Mouse (Mus musculus): ENCODE data around the gene Rbfox3. TPM values are rescaled to one million over a fixed set of nuclear protein-coding genes. Genes with fewer than 3 reads are reported as not detected.

The Rbfox3 gene
- total RNA-seq, 2 experiments from 2014 or later = 272 to 280 TPM

- DNase-seq (ENCODE audit: extremely low spot score in 1 of 2, low spot score in 2 of 2) = peak in 1 of 2 experiments; percentile 88
- intact Hi-C loops (cut with DNase I) = loop anchor here (5.0 kb wide), 1 partner anchor 43 kb away; no protein-coding TSS in a partner anchor
These were observed 420.7 kb downstream of the Rbfox3 start for GRCm38 (mm10) chr11:118490566-118491218.

- intact Hi-C loops (cut with DNase I) = no loop called here
- DNase-seq (ENCODE audit: extremely low spot score in 1 of 2, low spot score in 2 of 2) = no peak
These were observed 422.5 kb downstream of the Rbfox3 start for GRCm38 (mm10) chr11:118488907-118489270.

DNA sequence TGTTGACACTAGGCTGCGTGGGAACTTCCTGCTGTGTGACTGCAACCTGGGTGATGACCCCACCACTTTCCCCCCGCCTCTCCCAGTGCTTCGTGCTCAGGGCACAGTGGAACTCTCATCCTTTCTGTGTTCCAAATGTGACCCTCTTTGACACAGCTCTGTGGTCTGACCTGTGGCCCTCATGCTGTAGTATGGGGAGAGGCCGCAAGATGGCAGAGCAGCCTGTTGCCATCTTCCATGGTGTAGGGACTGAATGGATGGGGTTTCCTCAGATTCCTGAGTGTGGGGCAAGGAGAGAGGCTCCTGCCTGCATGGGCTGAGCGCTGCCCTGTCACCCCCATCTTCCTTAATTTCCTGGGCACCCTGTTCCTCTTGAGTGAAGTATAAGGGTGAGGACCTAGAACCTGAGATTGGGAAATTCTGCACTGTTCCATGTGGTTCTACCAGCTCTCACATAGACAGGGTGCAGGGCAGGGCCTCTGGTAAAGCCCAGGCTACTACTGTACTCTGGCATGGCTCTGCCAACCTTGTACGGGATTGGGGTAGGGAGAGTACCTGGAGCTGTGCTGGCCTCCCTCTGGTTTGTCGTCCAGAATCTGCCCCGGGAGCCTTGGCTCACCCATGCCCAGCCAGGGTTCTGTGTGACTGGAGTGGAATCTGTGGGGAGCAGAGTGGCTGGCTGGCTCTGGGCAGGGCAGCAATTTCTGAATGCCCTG, 423.0 kb downstream of the Rbfox3 start:
- intact Hi-C loops (cut with DNase I) = no loop called here
- no peak for DNase-seq (ENCODE audit: extremely low spot score in 1 of 2, low spot score in 2 of 2)

GRCm38 (mm10) chr11:118486881-118487772, 424.3 kb downstream of the Rbfox3 start:
- intact Hi-C loops (cut with DNase I) = no loop called here
- DNase-seq (ENCODE audit: extremely low spot score in 1 of 2, low spot score in 2 of 2) = no peak

GRCm38 (mm10) chr11:118486281-118486680, 425.1 kb downstream of the Rbfox3 start:
- intact Hi-C loops (cut with DNase I) = no loop called here
- DNase-seq (ENCODE audit: extremely low spot score in 1 of 2, low spot score in 2 of 2) = no peak

DNA sequence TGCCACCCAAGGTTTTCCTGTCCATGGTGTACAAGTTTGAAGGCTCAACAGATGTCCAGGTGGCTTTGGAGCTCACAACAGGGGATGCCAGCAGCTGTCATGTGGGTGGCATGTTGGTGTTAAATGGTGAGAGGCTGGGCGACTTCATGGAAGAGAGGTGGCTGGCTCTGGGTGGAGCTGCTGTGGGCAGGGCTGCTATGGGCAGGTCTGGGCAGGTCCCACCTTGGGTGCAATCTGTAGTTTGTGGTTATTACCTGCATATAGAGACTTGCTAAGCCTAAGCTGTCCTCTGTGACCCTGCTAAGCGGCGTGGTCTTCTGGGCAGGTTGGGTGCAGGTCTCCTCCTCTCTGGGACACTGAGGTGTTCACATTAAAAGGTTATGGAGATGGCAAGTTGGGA, 425.6 kb downstream of the Rbfox3 start:
- no peak for DNase-seq (ENCODE audit: extremely low spot score in 1 of 2, low spot score in 2 of 2)
- intact Hi-C loops (cut with DNase I) = no loop called here

- no peak for DNase-seq (ENCODE audit: extremely low spot score in 1 of 2, low spot score in 2 of 2)
- intact Hi-C loops (cut with DNase I) = no loop called here
These were observed 426.1 kb downstream of the Rbfox3 start for GRCm38 (mm10) chr11:118485338-118485737.

- intact Hi-C loops (cut with DNase I) = no loop called here
- no peak for DNase-seq (ENCODE audit: extremely low spot score in 1 of 2, low spot score in 2 of 2)
These were observed 427.2 kb downstream of the Rbfox3 start for GRCm38 (mm10) chr11:118484169-118484568.

- intact Hi-C loops (cut with DNase I) = no loop called here
- no peak for DNase-seq (ENCODE audit: extremely low spot score in 1 of 2, low spot score in 2 of 2)
These were observed 429.6 kb downstream of the Rbfox3 start for GRCm38 (mm10) chr11:118481751-118482150.

DNA sequence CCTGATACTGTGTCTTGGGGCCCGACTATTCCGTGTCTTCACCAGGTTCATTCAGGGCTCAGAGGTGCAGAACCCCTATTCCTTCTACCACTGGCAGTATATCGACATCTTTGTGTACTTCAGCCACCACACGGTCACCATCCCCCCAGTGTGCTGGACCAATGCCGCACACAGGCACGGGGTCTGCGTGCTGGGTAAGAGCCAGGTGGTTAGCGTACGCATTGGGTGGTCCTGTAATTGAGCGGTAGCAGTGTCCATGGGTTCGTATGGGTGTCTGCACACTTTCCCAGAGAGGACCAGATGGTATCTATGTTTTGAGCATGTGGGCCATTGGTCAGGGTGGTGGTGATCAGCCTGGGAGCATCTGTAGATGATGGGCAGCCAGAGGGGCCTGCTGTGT, 430.2 kb downstream of the Rbfox3 start:
- DNase-seq (ENCODE audit: extremely low spot score in 1 of 2, low spot score in 2 of 2) = no peak

GRCm38 (mm10) chr11:118479776-118480175, 431.6 kb downstream of the Rbfox3 start:
- intact Hi-C loops (cut with DNase I) = no loop called here
- DNase-seq (ENCODE audit: extremely low spot score in 1 of 2, low spot score in 2 of 2) = peak in 1 of 2 experiments; percentile 77

More for the DNA sequence above, 430.2 kb downstream of the Rbfox3 start:
- intact Hi-C loops (cut with DNase I) = no loop called here

DNA sequence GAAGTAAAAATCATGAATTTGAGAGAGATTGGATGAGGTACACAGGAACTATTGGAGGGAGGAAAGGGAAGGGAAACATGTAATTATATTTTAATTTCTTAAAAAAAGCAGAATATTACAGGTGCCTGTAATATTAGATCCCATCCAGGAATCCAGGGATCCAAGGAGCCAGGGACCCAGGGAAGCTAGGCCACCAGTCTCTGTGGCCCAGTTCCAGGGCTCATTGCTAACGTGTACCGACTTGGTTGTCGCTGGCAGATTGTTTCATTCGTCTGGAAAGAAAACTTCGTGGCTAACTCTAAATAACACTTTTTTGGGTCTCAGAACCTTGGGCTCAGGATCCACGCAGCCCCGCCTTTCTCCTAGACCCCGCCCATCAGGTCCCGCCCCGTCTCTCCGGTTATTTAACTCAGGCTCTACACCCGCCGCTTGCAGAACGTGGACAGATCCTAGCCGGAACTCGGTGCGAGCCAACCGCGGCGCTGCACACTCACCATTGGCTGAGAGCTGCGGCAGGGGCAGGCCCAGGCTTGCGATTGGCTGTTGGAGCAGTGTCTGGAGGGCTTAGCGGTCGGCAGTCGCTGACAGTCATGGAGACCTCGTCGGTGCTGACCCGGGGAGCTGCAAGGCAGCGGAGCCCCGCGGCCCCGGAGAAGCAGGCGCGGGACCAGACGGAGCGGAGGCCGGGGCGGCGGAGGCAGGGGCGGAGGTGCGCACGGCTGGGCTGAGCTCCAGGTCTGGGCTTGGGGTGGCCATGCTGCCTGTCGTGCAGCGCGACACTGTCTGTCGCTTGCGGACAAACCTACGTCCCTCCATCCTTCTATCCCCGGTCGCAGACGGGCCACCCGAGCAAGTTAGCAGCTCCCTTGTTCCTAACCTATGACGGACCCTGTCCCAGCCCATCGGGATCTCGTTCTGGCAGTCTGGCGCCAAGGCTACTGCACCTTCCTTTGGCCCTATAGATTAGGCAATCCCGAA, 434.7 kb downstream of the Rbfox3 start, which contains the start of gene Engase:
TSS of gene Engase (plus strand) at position 434 of the 978 bp plus-strand sequence.
- peak; percentile 96 to 98 for DNase-seq (ENCODE audit: extremely low spot score in 1 of 2, low spot score in 2 of 2)

DNA sequence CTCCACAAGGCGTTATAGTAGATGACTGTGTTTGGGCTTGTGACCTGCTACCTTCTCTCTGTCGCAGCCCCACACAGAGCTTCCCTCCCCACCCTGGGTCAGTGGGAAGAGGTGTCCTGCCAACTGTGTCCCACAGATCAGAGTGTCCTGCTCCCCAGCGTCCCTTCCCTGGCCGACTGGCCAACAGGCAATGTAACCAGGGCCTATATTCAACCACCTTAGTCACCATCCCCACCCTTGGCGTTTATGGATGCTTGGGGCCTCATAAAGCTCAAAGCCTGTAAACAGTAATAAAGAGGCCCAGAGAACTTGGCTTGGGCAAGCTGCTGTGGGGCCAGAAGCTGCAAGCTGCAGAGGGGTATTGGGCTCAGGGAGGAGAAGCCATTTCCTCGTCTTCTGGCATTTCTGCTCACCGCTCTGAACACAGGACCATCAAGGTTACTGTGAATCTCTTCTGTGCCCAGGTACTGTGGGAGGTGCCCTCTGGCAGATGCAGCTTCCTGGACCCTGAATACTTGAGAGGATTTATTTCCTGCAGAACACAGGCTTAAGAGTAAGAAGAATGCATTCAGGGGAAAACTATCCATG, 435.8 kb downstream of the Rbfox3 start:
- intact Hi-C loops (cut with DNase I) = no loop called here

More for the DNA sequence above, 434.7 kb downstream of the Rbfox3 start, which contains the start of gene Engase:
- intact Hi-C loops (cut with DNase I) = no loop called here

GRCm38 (mm10) chr11:118473842-118474500, 437.4 kb downstream of the Rbfox3 start:
- DNase-seq (ENCODE audit: extremely low spot score in 1 of 2, low spot score in 2 of 2) = no peak
- intact Hi-C loops (cut with DNase I) = no loop called here

More for the DNA sequence above, 435.8 kb downstream of the Rbfox3 start:
- DNase-seq (ENCODE audit: extremely low spot score in 1 of 2, low spot score in 2 of 2) = no peak

DNA sequence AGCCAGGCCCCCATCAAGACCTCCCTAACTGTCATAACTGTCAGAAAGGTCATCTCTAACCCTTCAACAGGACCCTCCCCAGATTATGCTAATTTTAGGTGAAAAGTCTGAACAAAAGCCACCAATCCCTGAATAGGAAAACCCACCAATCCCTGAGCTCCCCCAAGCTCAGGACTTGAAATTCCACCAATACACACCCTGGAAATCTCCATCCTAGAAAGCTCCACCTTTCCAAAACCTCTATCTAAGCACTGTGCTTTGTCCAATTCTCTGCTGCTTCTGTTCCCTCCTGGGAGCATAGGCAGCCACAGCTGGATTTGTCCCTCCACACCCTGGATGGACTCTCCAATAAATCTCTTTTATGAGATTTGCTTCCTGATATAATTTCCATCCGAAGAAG, 438.2 kb downstream of the Rbfox3 start:
- no peak for DNase-seq (ENCODE audit: extremely low spot score in 1 of 2, low spot score in 2 of 2)
- intact Hi-C loops (cut with DNase I) = no loop called here

- DNase-seq (ENCODE audit: extremely low spot score in 1 of 2, low spot score in 2 of 2) = no peak
- intact Hi-C loops (cut with DNase I) = no loop called here
These were observed 439.7 kb downstream of the Rbfox3 start for GRCm38 (mm10) chr11:118471676-118472075.

DNA sequence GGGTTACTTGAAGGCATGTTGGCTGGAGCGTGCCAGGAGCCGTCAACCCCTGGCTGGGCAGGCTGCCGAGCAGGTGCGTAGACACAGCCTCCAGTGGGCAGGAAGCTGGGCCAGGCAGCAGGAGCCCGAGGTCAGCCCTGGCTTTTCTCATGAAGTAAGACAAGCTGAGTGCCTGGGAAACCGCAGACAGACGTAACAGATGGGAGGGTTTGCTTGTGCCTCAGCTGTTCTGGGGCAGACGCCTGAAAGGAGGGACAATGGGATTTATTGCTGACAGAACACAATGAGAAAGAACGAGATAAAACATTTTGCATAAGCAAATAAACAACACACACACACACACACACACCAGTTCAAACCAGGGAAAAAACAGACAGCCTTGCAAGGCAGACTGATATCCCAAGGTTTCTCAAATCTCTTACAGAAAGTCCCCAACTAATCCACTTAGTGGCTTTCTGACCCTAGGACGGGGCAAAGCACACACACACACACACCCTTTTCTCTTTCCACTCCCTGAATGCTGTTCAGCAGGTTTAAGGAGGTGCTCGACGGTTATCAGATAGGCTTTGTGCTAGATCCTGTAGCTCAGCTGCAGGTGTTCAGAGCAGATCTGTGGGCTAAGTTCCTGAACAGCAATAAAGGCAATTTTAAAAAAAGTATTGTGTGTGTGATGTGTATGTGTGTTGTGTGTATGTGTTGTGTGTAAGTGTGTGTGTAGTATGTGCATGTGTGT, 441.0 kb downstream of the Rbfox3 start:
- peak in 1 of 2 experiments; percentile 51 for DNase-seq (ENCODE audit: extremely low spot score in 1 of 2, low spot score in 2 of 2)
- intact Hi-C loops (cut with DNase I) = no loop called here

All from left cerebral cortex, postnatal 10 days (tissue).